Mouse (Mus musculus): ENCODE data around the gene Treh. TPM values are rescaled to one million over a fixed set of nuclear protein-coding genes. Genes with fewer than 3 reads are reported as not detected.

The Treh gene
- not detected for polyA plus RNA-seq (2014; fragmentation: Illumina TruSeq; extraction: RNeasy Lipid Tissue Mini Kit (QIAGEN cat#74804); ENCODE audit: low read depth, low replicate concordance)

DNA sequence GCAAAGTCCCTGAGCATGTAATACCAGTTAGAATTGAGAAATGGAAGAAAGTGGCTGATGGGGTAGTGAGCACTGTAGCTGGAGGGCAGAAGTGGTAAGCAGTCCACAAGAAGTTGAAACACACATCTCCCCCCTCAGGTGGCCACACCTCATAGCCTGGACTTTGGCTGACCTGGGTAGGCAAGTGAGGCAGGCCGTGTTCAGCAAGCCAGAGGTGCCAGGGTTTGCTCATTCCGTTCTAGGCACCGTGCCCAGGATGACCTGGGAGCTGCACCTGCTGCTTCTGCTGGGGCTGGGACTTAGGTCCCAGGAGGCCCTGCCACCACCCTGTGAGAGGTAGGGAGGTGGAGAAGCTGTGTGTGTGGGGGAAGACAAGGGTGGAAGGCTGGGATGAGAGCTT is at the start of gene Treh:
Treh (plus strand) TSS at position 229 of the 400 bp plus-strand sequence.

DNA sequence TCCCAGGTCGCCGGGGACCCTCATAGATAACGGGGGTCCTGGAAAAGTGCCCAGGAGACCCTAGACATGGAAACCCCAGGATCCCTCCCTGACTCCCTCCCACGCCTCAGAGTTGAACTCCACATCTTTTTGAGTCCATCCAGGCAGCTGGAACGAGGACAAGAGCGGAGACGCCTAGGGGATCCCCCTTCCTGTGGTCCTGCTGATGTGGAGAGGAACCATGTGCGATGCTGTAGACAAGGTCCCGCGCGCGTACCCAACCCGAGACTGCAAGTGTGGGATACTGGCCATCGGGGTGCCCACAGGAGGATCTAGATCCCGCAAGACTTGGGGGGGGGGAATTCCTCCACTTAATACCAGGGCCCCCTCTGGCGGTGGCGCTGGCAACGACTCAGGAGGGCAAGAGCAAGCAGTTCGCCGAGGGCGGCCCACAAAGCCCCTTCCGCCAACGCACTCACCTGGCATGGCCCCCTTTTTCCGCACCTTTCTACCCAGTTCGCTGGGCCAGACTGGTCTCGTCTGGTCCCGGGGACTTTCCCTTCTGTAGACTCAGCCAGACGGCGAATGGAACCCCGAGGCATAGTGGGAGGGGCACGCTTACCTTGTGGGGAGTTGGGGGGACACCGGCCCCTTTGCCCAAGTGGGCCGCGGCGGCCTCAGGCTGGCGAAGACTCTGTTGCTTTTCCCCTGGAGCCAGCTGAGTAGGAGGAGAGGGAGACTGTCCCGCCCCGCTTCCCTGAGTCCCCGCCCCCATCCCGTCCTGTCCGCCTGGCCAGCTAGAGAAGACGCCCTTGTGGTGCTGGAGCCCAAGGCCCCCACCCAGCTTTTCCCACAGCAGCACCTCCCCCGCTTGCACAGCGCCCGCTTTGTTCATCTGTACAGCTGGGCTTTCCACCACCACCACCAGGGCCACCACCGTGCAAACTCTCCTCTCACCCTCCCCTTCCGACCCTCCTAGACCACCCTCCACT is 61.8 kb downstream of the Treh start, which contains the start of gene Phldb1:
Phldb1 (minus strand) TSS at position 675 of the 971 bp plus-strand sequence.

Other genes with a start within 250 kb of the Treh start
- gene Foxr1, start 232.1 kb upstream of the Treh start, polyA plus RNA-seq (2014; fragmentation: Illumina TruSeq; extraction: RNeasy Lipid Tissue Mini Kit (QIAGEN cat#74804); ENCODE audit: low read depth, low replicate concordance), result 1.3 TPM
- gene Upk2, start 218.3 kb upstream of the Treh start, polyA plus RNA-seq (2014; fragmentation: Illumina TruSeq; extraction: RNeasy Lipid Tissue Mini Kit (QIAGEN cat#74804); ENCODE audit: low read depth, low replicate concordance), result not detected
- gene Bcl9l, start 190.4 kb upstream of the Treh start, polyA plus RNA-seq (2014; fragmentation: Illumina TruSeq; extraction: RNeasy Lipid Tissue Mini Kit (QIAGEN cat#74804); ENCODE audit: low read depth, low replicate concordance), result 0.39 TPM
- gene Cxcr5, start 111.4 kb upstream of the Treh start, polyA plus RNA-seq (2014; fragmentation: Illumina TruSeq; extraction: RNeasy Lipid Tissue Mini Kit (QIAGEN cat#74804); ENCODE audit: low read depth, low replicate concordance), result 13.8 TPM
- 68.4 TPM for gene Ddx6, start 68.3 kb upstream of the Treh start, polyA plus RNA-seq (2014; fragmentation: Illumina TruSeq; extraction: RNeasy Lipid Tissue Mini Kit (QIAGEN cat#74804); ENCODE audit: low read depth, low replicate concordance)
- gene Phldb1, start 62.0 kb downstream of the Treh start, polyA plus RNA-seq (2014; fragmentation: Illumina TruSeq; extraction: RNeasy Lipid Tissue Mini Kit (QIAGEN cat#74804); ENCODE audit: low read depth, low replicate concordance), result 0.13 TPM
- 120 TPM for gene Arcn1, start 94.6 kb downstream of the Treh start, polyA plus RNA-seq (2014; fragmentation: Illumina TruSeq; extraction: RNeasy Lipid Tissue Mini Kit (QIAGEN cat#74804); ENCODE audit: low read depth, low replicate concordance)
- 95.7 TPM for gene Ift46, start 94.7 kb downstream of the Treh start, polyA plus RNA-seq (2014; fragmentation: Illumina TruSeq; extraction: RNeasy Lipid Tissue Mini Kit (QIAGEN cat#74804); ENCODE audit: low read depth, low replicate concordance)
- gene Tmem25, start 126.1 kb downstream of the Treh start, polyA plus RNA-seq (2014; fragmentation: Illumina TruSeq; extraction: RNeasy Lipid Tissue Mini Kit (QIAGEN cat#74804); ENCODE audit: low read depth, low replicate concordance), result 0.15 TPM
- not detected for gene Ttc36, start 129.8 kb downstream of the Treh start, polyA plus RNA-seq (2014; fragmentation: Illumina TruSeq; extraction: RNeasy Lipid Tissue Mini Kit (QIAGEN cat#74804); ENCODE audit: low read depth, low replicate concordance)
- 6.7 TPM for gene Kmt2a, start 208.1 kb downstream of the Treh start, polyA plus RNA-seq (2014; fragmentation: Illumina TruSeq; extraction: RNeasy Lipid Tissue Mini Kit (QIAGEN cat#74804); ENCODE audit: low read depth, low replicate concordance)
- 120 TPM for gene Atp5l, start 247.5 kb downstream of the Treh start, polyA plus RNA-seq (2014; fragmentation: Illumina TruSeq; extraction: RNeasy Lipid Tissue Mini Kit (QIAGEN cat#74804); ENCODE audit: low read depth, low replicate concordance)

Measured in testis, adult 10 weeks (tissue).